Mouse (Mus musculus) MEL-GATA-1-ER (cell line): Measurements from ENCODE around the gene Tbc1d20.
"Not testable (repeated sequence)": the region's sequence is repeated elsewhere in the genome, so short reads cannot be mapped to it uniquely, and the experiment has no call there.

Source experiments
- DNase-seq: peaks from one replicate; pipeline ENCODE4 v3.0.0-alpha.2; 2012; ENCODE audit warnings: low read depth; ENCODE audit errors: extremely low read depth

Tbc1d20 gene

DNA sequence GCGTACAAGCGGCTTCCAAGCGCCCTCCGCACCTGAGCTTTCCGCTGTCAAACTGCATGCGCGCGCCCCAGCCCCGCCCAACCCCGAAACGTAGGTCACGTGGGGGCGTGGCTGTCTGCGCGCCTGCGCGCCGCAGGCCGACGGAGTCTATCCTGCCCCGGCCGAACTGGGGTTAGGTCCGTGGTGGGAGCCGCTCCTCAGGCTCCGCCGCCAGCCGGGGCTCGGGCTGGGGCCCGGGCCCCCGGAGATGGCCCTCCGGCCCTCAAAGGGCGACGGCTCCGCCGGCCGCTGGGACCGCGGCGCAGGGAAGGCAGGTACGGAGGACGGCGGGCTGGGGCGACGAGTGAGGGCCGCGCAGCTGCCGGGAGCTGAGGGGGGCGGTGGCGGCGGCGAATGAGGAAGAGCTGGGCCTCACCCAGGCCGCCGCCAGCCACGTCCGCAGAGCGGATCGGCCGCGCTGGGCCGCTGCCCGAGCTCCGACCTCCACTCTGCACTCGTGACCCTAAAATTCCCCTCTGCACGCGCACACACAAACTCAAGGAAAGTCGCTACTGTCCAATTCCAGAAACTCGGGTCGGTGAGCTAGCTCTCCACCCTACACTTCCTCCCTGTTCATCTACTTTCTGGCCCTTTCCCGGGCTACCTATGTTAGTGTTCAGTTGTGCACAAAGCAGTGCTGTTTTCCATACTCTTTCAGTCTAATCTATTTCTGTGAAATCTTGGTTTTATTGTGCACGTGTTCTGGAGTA is at the start of gene Tbc1d20:
TSS of gene Tbc1d20 (plus strand) at position 102 of the 749 bp plus-strand sequence.
- DNase-seq: peak; percentile 75

DNA sequence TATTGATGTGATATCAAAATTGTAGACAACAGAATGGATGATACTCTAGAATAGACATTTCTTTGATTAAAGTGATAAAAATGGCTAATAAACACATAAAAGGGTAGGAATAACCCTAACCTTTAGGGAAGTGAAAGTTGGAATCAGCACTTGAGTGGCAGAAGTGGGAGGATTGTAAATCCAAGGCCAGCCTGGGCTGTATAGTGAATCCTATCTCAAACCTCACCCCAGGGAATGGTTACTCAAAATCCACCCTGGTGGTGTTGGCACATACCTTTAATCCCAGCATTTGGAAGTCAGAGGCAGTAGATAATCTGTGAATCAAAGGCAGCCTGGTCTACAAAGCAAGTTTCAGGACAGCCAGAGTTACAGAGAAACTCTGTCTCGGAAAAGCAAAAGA is 46.4 kb upstream of the Tbc1d20 start:
- DNase-seq: no peak

GRCm38 (mm10) chr2:152250511-152250910 is 43.1 kb upstream of the Tbc1d20 start:
- no peak for DNase-seq

GRCm38 (mm10) chr2:152259739-152260138 is 33.9 kb upstream of the Tbc1d20 start:
- no peak for DNase-seq

GRCm38 (mm10) chr2:152273639-152274038 is 20.0 kb upstream of the Tbc1d20 start:
- DNase-seq: no peak

DNA sequence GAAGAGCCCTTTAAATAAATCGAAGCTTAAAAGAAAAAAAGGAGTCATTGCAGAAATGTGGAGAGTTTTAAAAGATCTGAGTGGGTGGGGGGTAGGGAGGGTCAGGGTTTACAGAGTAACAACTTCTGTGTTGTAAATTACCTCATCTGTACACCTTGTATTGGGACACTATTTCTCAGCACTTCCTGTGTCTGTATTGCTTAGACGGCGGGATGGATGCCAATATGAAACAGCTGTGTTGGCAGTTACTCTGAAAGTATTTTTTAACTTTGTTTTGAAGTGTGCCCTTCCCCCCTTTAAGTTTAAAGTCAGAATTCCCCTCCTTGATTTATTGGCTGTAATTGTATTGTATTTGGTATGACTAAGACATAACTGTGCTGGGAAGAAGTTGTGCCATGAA is 12.2 kb upstream of the Tbc1d20 start:
- DNase-seq: no peak

GRCm38 (mm10) chr2:152287560-152287959 is 6.1 kb upstream of the Tbc1d20 start:
- no peak for DNase-seq

- no peak for DNase-seq
Measured at GRCm38 (mm10) chr2:152288046-152288445, 5.6 kb upstream of the Tbc1d20 start.

GRCm38 (mm10) chr2:152289623-152290022 is 4.0 kb upstream of the Tbc1d20 start:
- not testable (repeated sequence) for DNase-seq

GRCm38 (mm10) chr2:152292475-152292874 is 1.2 kb upstream of the Tbc1d20 start:
- DNase-seq: no peak

- DNase-seq: no peak
Measured at GRCm38 (mm10) chr2:152293179-152293726, 375 bp upstream of the Tbc1d20 start.

- DNase-seq: no peak
Measured at GRCm38 (mm10) chr2:152294541-152294940, 913 bp downstream of the Tbc1d20 start.

DNA sequence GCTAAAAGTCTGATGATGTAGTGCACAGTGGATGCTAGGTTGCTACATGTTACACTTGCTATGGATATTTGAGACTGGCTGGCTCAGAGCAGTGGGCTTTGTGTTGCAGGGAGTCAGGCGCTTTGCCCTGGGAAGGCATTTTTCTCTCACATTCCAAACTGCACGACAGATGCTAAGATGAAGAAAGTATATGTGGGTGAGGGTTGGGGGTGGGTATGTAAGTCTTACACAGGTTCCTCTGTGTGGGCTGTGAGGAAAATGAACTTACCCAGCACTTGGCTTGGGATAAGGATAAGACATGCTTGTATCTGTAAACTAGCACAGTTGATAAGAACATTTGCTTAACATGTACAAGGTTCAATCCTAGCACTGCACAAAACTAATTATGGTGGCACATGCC is 9.2 kb downstream of the Tbc1d20 start:
- DNase-seq: no peak

- DNase-seq: no peak
Measured at GRCm38 (mm10) chr2:152303781-152304180, 10.2 kb downstream of the Tbc1d20 start.

- DNase-seq: no peak
Measured at GRCm38 (mm10) chr2:152305480-152305879, 11.9 kb downstream of the Tbc1d20 start.

GRCm38 (mm10) chr2:152307186-152307585 is 13.6 kb downstream of the Tbc1d20 start:
- DNase-seq: no peak

DNA sequence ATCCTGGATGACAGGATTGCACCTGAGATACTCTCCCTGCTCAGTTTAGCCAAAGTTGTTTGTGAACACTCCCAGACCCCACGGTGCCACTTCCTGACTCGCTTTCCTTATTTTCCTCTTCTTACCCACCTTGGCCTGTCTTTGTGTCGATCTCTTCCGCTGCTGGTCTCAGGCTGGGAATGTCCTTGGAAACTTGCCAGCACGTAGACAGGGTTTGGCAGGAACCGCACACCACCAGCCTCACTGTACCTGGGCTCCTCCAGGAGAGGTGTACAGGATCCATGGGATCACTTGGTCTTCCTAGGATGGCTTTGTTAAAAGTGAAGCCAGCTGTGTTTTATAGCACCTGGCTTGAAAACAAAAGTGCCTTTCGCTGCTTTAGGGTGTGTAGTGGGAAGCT is 19.4 kb downstream of the Tbc1d20 start:
- no peak for DNase-seq

DNA sequence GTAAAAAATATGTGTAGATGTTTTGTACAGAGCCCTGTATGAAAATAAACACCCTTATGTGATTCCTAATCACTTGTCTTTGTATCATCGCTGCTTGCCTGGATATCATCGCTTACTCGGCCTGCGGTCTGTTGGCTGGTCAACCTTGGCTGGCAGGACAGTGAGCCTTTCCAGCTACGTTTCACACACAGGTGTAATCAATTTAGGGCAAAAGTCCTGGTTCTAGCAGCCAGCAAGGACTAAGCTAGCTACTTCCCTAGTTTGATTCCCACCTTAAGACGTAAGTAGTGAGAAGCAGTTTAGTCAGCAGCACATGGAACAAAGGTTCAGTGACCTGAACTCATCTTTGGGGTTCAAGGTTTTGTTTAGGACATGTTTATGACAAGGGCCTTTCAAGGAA is 20.3 kb downstream of the Tbc1d20 start:
- DNase-seq: no peak

- no peak for DNase-seq
Measured at GRCm38 (mm10) chr2:152317054-152317453, 23.4 kb downstream of the Tbc1d20 start.

GRCm38 (mm10) chr2:152321558-152321957 is 27.9 kb downstream of the Tbc1d20 start:
- no peak for DNase-seq

GRCm38 (mm10) chr2:152322198-152322597 is 28.6 kb downstream of the Tbc1d20 start:
- DNase-seq: no peak

DNA sequence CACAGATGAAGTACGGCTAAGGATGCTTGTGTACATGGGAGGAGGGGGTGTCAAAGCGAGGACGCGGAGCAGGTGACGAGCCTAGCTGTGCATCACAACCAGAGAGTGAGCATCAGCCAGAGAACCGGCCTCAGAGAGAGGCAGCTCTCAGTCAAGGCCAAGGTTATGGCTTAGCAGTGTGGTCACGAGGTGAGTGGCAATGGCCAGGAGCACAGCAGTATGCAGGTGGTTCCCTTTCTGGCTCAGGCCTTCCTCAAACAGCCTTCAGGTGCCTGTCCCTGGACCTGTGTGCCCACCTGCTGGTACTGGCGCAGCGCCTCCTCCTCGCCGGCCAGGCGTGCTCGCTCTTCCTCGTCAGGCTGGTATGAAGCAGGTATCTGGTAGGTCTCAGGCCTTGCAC is 30.3 kb downstream of the Tbc1d20 start:
- DNase-seq: no peak

- no peak for DNase-seq
Measured at GRCm38 (mm10) chr2:152324842-152325241, 31.2 kb downstream of the Tbc1d20 start.
